Mouse (Mus musculus) ES-Bruce4 (cell line): ENCODE data around the gene Sh3bgrl. TPM values are rescaled to one million over a fixed set of nuclear protein-coding genes. Genes with fewer than 3 reads are reported as not detected.
"Not testable (repeated sequence)": the region's sequence is repeated elsewhere in the genome, so short reads cannot be mapped to it uniquely, and the experiment has no call there.

Experiments
- H3K27ac ChIP-seq: 2 replicates; pipeline ENCODE4 v1.5.1; 2012; ENCODE audit warnings: low read length, inconsistent platforms; ENCODE audit not compliant: insufficient read depth
- H3K27me3 ChIP-seq: 2 replicates; pipeline ENCODE4 v1.6.1; 2012; ENCODE audit warnings: mild to moderate bottlenecking, low read length, inconsistent platforms; ENCODE audit not compliant: control insufficient read depth, poor library complexity, insufficient read depth, severe bottlenecking
- H3K36me3 ChIP-seq: 2 replicates; pipeline ENCODE4 v1.6.1; 2012; ENCODE audit warnings: inconsistent platforms, mild to moderate bottlenecking, low read length, moderate library complexity; ENCODE audit not compliant: control insufficient read depth, poor library complexity, insufficient read depth, severe bottlenecking
- H3K4me1 ChIP-seq: one replicate; pipeline ENCODE4 v1.8.1; 2011; ENCODE audit warnings: low read length; ENCODE audit not compliant: control insufficient read depth, insufficient read depth
- H3K4me3 ChIP-seq: 2 replicates; pipeline ENCODE4 v1.5.1; 2011; ENCODE audit warnings: low read depth, mild to moderate bottlenecking, low read length
- H3K9ac ChIP-seq: 2 replicates; pipeline ENCODE4 v1.6.1; 2012; ENCODE audit warnings: low read depth, mild to moderate bottlenecking, inconsistent platforms; ENCODE audit not compliant: poor library complexity, severe bottlenecking
- H3K9me3 ChIP-seq: replicated peaks from 2 replicates; pipeline ENCODE4 v1.6.1; 2012; ENCODE audit warnings: mild to moderate bottlenecking, low read length, inconsistent platforms; ENCODE audit not compliant: control insufficient read depth, poor library complexity, insufficient read depth, severe bottlenecking
- CTCF ChIP-seq: IDR thresholded peaks from one replicate; pipeline ENCODE4 v1.8.1; 2011; ENCODE audit warnings: low read depth, low read length
- EP300 ChIP-seq: IDR thresholded peaks from 2 replicates; pipeline ENCODE4 v1.6.1; 2011; ENCODE audit warnings: low read depth, low read length; ENCODE audit not compliant: insufficient read depth
- POLR2A ChIP-seq: IDR thresholded peaks from one replicate; pipeline ENCODE4 v1.8.1; 2011; ENCODE audit warnings: low read length; ENCODE audit not compliant: insufficient read depth
- polyA plus RNA-seq: library from polyadenylated mRNA; stranded (reverse); fragments of >200 nt; gene quantifications from 2 replicates; pipeline ENCODE4 v1.2.4, GENCODE M21; 2011; ENCODE audit warnings: low read depth; ENCODE audit not compliant: missing spikeins, insufficient read depth, insufficient read length

Sh3bgrl gene
- 32.7 and 33.6 TPM in 2 replicates for polyA plus RNA-seq

- Histone ChIP-seq H3K4me1 (no peaks in the 10 kb centered on the region), H3K27me3 (no peaks in the 10 kb centered on the region), H3K9ac (peak within 1 kb of the TSS; percentile 66; the same call in 1 of the 2 replicates), H3K36me3 (no peaks in the 10 kb centered on the region), H3K9me3 (no peaks in the 10 kb centered on the region), H3K27ac (0 out of 2 replicates have a peak within 1 kb of the TSS, but pooled peaks have one; percentile 25), H3K4me3 (peak within 1 kb of the TSS; percentile 87)
- TF ChIP-seq CTCF (no peak), POLR2A (no peak), EP300 (no peak)
Observed at GRCm38 (mm10) chrX:109095245-109096242, at the start of gene Sh3bgrl. Gene Sh3bgrl (plus strand): TSS chrX:109095365.

GRCm38 (mm10) chrX:109047773-109048172 is 47.4 kb upstream of the Sh3bgrl start:
- no peaks in the 10 kb centered on the region for H3K4me1 ChIP-seq
- H3K27me3 ChIP-seq, result no peaks in the 10 kb centered on the region
- no peak overlapping the region for H3K4me3 ChIP-seq
- no peaks in the 10 kb centered on the region for H3K36me3 ChIP-seq
- H3K9me3 ChIP-seq, result no peaks in the 10 kb centered on the region
- no peak overlapping the region for H3K9ac ChIP-seq
- TF ChIP-seq POLR2A, result no peak
- no peak for TF ChIP-seq EP300
- no peak for TF ChIP-seq CTCF
- H3K27ac ChIP-seq, result no peak overlapping the region

GRCm38 (mm10) chrX:109071719-109072118 is 23.4 kb upstream of the Sh3bgrl start:
- no peak overlapping the region for H3K27ac ChIP-seq
- H3K36me3 ChIP-seq, result no peaks in the 10 kb centered on the region
- H3K4me1 ChIP-seq, result no peaks in the 10 kb centered on the region
- H3K9me3 ChIP-seq, result no peaks in the 10 kb centered on the region
- H3K27me3 ChIP-seq, result no peaks in the 10 kb centered on the region
- H3K9ac ChIP-seq, result no peak overlapping the region
- TF ChIP-seq CTCF (no peak), EP300 (no peak), POLR2A (no peak)
- H3K4me3 ChIP-seq, result no peak overlapping the region

GRCm38 (mm10) chrX:109075716-109076115 is 19.4 kb upstream of the Sh3bgrl start:
- Histone ChIP-seq H3K4me3 (no peak overlapping the region), H3K27me3 (no peaks in the 10 kb centered on the region), H3K4me1 (no peaks in the 10 kb centered on the region), H3K9ac (no peak overlapping the region), H3K9me3 (no peaks in the 10 kb centered on the region), H3K27ac (no peak overlapping the region), H3K36me3 (no peaks in the 10 kb centered on the region)
- TF ChIP-seq EP300 (no peak), POLR2A (no peak), CTCF (no peak)

- Histone ChIP-seq H3K9ac (no peak overlapping the region), H3K9me3 (no peaks in the 10 kb centered on the region), H3K4me1 (no peaks in the 10 kb centered on the region), H3K27me3 (no peaks in the 10 kb centered on the region), H3K36me3 (no peaks in the 10 kb centered on the region), H3K27ac (no peak overlapping the region), H3K4me3 (no peak overlapping the region)
- no peak for TF ChIP-seq CTCF
- no peak for TF ChIP-seq EP300
- TF ChIP-seq POLR2A, result no peak
Observed at GRCm38 (mm10) chrX:109076355-109076754, 18.8 kb upstream of the Sh3bgrl start.

GRCm38 (mm10) chrX:109079354-109079753 is 15.8 kb upstream of the Sh3bgrl start:
- H3K27me3 ChIP-seq, H3K4me3 ChIP-seq, H3K4me1 ChIP-seq, H3K36me3 ChIP-seq, H3K27ac ChIP-seq, H3K9ac ChIP-seq, H3K9me3 ChIP-seq: not testable (repeated sequence)
